ENCODE assay signal across 1 mouse cellular context in genomic region chr11:88046944-88047794, GRCm38 (mm10).
TF ChIP-seq lines count a peak whose summit lies in the region.

Srsf1 (plus strand) TSS chr11:88047373.

TF ChIP-seq in MEL, 35 proteins besides CTCF, POLR2A, EP300 and RAD21 (continued from another document):
- TF ChIP-seq KAT2A (conservative IDR thresholded peaks at IDR 0.05; ENCODE audit: low read depth, low read length), result peak; percentile 67
- peak; percentile 87 for TF ChIP-seq ZNF384 (IDR thresholded peaks at IDR 0.05; ENCODE audit: low read depth, low read length)
- no peak for TF ChIP-seq MAFK (IDR thresholded peaks at IDR 0.05; ENCODE audit: borderline replicate concordance, low read depth, low read length)
- TF ChIP-seq TBP (IDR thresholded peaks at IDR 0.05; ENCODE audit: low read depth, low read length), result peak; percentile 93
